Mouse (Mus musculus) MEL (cell line): ENCODE measurements around the gene Snrnp35.

Source experiments
- BHLHE40 ChIP-seq: IDR thresholded peaks from 2 replicates; pipeline ENCODE4 v1.6.1; 2012; ENCODE audit warnings: low read depth, mild to moderate bottlenecking, inconsistent platforms, low read length, improper control_type of control experiment, borderline replicate concordance
- CTCF ChIP-seq, 3 experiments: IDR thresholded peaks in 2 of 3; conservative IDR thresholded peaks in 1 of 3; 2 replicates each; pipeline ENCODE4 v1.5.1; 2011 to 2012; ENCODE audit warnings: low read length in 3 of 3, low read depth in 2 of 3, mild to moderate bottlenecking in 2 of 3, improper control_type of control experiment in 1 of 3, inconsistent platforms in 1 of 3, mixed read lengths in 1 of 3, moderate library complexity in 1 of 3; ENCODE audit not compliant: control insufficient read depth in 1 of 3, insufficient read depth in 1 of 3, poor library complexity in 1 of 3, severe bottlenecking in 1 of 3
- ELF1 ChIP-seq: IDR thresholded peaks from 2 replicates; pipeline ENCODE4 v1.6.1; 2014; ENCODE audit warnings: low read depth, mild to moderate bottlenecking, inconsistent platforms, low read length, improper control_type of control experiment, moderate library complexity
- EP300 ChIP-seq, 2 experiments: IDR thresholded peaks; 2 replicates each; pipeline ENCODE4 v1.6.1; 2011; ENCODE audit warnings: improper control_type of control experiment in 2 of 2, low read length in 2 of 2, low read depth in 1 of 2, mild to moderate bottlenecking in 1 of 2
- HCFC1 ChIP-seq: IDR thresholded peaks from 2 replicates; pipeline ENCODE4 v1.6.1; 2012; ENCODE audit warnings: low read depth, mild to moderate bottlenecking, inconsistent platforms, low read length, improper control_type of control experiment, moderate library complexity
- MAZ ChIP-seq: IDR thresholded peaks from 2 replicates; pipeline ENCODE4 v1.6.1; 2012; ENCODE audit warnings: low read depth, mild to moderate bottlenecking, inconsistent platforms, low read length, improper control_type of control experiment
- POLR2A ChIP-seq, 2 experiments: IDR thresholded peaks; 2 replicates each; pipeline ENCODE4 v1.6.1; 2011 to 2012; ENCODE audit warnings: low read length in 2 of 2, mild to moderate bottlenecking in 2 of 2, control low read depth in 1 of 2, improper control_type of control experiment in 1 of 2, low read depth in 1 of 2, moderate library complexity in 1 of 2; ENCODE audit not compliant: control insufficient read depth in 1 of 2, insufficient read depth in 1 of 2, poor library complexity in 1 of 2
- TBP ChIP-seq: IDR thresholded peaks from 2 replicates; pipeline ENCODE4 v1.8.0; 2011; ENCODE audit warnings: low read depth, low read length, improper control_type of control experiment
- ZMIZ1 ChIP-seq: IDR thresholded peaks from 2 replicates; pipeline ENCODE4 v1.6.1; 2012; ENCODE audit warnings: low read depth, mild to moderate bottlenecking, inconsistent platforms, low read length, improper control_type of control experiment, moderate library complexity

- TF ChIP-seq TBP (no peak), CTCF (IDR thresholded peaks at IDR 0.05 in 2 of 3, conservative IDR thresholded peaks at IDR 0.05 in 1 of 3; ENCODE audit: control insufficient read depth in 1 of 3, insufficient read depth in 1 of 3, low read depth in 2 of 3, low read length in 3 of 3, poor library complexity in 1 of 3, severe bottlenecking in 1 of 3) (no peak), ELF1 (no peak), HCFC1 (no peak), EP300 (IDR thresholded peaks at IDR 0.05; ENCODE audit: low read depth in 1 of 2, low read length in 2 of 2) (no peak), POLR2A (IDR thresholded peaks at IDR 0.05; ENCODE audit: control insufficient read depth in 1 of 2, insufficient read depth in 1 of 2, low read depth in 1 of 2, low read length in 2 of 2, poor library complexity in 1 of 2) (no peak), ZMIZ1 (no peak), BHLHE40 (no peak), MAZ (no peak)
Measured at GRCm38 (mm10) chr5:124453339-124454081, 29.4 kb upstream of the Snrnp35 start.
